Mouse (Mus musculus) mature B cell (primary cell): Measurements from ENCODE around the gene Slc7a15.
"Not testable (repeated sequence)": the region's sequence is repeated elsewhere in the genome, so short reads cannot be mapped to it uniquely, and the experiment has no call there.

ENCODE experiments used
- in situ Hi-C: fragments of 300-500 bp; cut with MboI; formaldehyde crosslinking; loops from 2 replicates; pipeline ENCODE4 v1.14.3; 2019

Slc7a15 gene

DNA sequence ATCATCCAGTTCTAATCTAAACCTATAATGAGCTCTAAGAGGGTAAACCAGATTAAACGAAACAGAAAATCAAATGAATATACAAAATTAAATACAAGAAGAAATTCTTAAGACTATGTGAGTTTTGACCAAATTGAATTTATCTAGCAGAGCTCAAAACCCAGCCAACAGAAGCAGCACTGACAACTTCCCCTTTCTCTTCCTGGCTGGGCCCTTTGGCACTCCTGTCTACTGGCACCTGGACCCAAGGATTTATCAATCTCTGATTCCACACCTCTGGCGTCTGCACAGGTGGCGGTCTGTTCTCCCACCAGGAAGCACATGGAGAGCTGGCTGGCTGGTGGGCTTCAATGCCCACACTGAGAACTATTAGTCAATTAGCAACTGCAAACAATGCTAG is 39.0 kb downstream of the Slc7a15 start:
- in situ Hi-C loops = not testable (repeated sequence)

DNA sequence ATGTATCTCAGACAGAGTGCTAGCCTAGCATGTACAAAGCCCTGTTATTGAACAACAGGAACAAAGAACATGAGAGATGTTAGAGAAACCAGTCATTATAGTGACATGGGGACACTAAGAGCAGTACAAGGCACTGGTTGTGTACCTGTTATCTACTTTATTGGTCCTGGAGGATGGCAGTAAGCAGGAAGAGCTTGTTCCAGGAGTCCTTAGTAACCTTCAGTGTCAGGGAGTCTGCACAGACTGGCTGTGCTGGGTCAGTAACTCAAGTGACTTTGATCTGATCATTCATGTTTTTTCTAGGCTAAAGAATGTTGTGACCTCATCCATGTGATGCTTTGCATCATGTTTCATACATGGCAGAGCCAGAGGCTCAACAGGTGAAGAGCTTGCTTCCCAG is 42.7 kb downstream of the Slc7a15 start:
- in situ Hi-C loops = no loop called here

DNA sequence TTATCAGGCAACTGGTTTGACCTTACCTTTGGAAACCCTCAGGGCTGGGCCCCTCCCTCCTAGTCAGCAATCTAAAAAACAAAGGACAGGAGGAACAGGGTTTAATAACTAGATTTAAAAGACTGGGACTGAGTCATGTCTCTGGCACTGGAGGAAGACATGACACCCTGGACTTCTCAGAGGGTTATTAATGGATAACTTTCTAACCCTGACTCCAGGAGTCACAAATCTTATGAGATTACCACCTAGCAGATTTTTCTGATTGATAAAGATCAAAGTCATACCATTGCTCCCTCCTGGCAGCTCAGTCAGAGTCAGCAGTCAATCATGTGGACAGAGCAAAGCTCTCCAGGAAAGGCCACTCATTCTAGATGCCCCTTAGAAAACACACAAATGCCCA is 43.4 kb downstream of the Slc7a15 start:
- in situ Hi-C loops = no loop called here

DNA sequence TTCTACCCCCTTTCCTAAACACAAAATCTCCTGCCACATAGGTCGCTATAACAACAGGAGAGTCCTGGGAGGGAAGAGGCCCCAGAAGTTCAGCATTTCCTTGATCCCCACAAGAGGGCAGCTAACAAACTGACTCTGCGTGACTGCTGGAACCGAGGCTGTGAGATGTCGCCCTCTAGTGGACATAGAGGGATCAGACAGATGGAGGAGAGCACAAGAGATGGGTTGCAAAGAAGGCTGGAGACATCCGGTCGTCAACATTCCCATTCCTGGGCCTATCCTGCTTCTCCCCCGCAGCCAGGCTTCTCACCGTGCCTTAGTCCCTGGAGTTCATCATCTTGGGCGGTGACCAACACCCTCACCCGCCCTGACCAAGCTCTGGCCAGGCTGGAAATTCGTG is 51.5 kb downstream of the Slc7a15 start:
- in situ Hi-C loops = no loop called here

DNA sequence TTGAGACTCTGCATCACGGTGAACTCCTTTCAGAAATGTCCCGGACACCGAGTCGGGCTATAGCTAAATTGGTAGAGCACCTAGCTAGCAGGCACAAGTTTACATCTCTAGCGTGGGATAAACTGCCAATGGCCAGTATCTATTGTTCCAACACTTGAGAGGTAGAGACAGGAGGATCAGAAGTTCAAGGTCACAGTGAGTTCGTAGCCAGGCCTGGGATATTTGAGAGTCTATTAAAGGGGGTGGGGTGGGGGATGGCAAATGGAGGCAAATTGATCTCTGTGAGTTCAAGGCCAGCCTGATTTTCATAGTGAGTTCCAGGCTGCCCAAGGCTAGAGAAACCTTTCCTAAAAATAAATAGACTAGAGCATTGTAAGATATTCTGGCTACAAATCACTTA is 52.1 kb downstream of the Slc7a15 start:
- in situ Hi-C loops = no loop called here

DNA sequence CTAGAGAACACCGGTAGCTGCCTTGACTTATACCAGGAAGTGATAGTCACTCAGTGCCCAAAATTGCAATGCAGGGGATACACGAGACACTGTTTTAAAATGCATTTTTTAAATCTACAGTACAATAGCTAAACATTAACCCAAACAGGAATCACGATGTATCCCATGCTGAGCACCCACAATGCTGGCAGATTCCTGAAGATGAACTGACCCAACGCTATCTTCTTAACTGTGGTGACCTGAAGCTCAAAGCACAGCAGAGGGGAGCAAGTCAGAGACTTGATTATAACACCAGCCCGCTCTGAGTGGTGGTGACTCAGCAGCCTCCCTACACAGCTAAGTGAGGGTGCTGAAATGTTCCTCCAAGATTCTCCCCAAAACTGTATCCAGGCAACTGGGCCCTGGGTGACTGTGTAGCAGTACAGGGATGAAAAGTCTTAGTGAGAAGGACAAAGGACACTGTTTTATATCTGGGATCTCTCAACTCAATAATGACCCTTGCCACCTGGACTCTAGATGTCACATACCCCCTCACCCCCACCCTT is 53.7 kb downstream of the Slc7a15 start:
- in situ Hi-C loops = no loop called here

DNA sequence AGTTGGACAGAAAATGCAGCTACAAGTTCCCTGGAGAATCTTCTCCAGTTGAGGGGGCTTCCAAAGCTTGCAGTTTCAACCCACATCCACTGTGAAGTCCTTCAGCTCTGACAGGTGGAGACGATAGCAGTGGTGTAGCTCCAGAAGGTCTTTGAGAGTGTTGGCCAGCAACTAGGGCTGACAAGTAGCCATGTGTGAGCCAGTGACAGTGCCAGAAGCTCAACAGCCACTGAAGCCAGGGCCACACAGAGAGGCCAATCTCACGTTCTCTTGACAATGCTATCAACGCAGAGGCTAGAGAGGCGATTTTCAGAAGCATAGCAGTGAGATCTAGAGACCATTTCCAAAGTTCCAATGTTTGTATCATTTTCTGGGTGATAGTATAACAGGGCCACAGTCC is 56.5 kb downstream of the Slc7a15 start:
- in situ Hi-C loops = no loop called here

DNA sequence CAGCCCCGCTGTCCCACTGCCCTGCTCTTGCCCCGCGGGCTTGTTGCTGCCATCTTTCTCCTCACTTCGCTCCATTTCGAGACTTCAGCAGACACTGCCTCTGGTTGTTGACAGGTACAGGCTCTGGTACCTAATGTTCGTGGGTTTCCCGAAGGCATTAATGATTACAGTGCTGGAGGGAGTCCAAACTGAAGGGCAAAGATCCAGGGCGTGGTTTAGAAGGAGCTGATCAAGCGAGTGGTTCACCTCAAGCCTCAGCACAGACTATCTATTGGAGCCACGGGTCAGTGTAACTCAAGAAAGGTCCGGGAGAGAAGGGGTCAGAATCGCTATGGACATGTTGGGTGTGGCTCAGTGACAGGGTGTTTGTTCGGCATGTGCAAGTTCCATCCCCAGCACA is 59.4 kb downstream of the Slc7a15 start:
- in situ Hi-C loops = no loop called here

GRCm38 (mm10) chr12:8537291-8537690 is 61.6 kb downstream of the Slc7a15 start:
- in situ Hi-C loops = no loop called here

GRCm38 (mm10) chr12:8536221-8536965 is 62.5 kb downstream of the Slc7a15 start:
- in situ Hi-C loops = no loop called here

DNA sequence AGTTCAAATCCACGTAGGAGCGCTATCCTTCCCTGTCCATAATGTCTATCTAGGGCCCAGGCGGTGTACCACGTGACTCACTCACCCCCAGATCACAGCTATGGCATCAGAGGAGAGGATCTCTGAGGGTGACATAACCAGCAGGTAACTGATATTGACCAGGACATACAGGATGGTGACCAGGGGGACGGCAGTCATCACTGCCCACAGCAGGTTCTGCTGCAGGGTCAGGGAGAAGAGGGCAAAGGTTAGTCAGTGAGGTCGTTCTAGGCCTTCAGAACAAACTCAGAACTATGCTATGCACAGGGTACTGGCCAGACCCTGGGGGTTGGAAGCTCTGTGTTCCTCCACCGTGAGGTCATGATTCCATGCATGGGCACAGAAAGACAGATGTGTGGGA is 63.3 kb downstream of the Slc7a15 start:
- in situ Hi-C loops = no loop called here

- in situ Hi-C loops = no loop called here
Measured at GRCm38 (mm10) chr12:8534915-8535314, 64.0 kb downstream of the Slc7a15 start.

DNA sequence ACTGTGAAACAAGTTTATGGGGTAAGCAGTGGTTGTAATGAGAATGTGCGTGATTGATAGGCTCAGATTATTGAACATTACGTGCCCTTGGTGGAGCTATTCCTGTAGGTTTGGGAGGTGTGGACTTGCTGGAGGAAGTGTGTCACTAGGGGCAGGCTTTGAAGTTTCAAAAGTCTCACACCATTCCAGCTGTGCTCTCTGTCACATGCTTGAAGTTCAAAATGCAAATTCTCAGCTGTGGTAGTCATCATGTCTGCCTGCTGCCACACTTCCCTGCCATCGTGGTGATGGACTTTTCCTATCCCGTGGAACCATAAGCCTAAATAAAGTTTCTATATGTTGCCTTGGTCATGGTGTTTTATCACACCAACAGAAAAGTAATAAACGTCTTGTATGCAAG is 71.1 kb downstream of the Slc7a15 start:
- in situ Hi-C loops = no loop called here

DNA sequence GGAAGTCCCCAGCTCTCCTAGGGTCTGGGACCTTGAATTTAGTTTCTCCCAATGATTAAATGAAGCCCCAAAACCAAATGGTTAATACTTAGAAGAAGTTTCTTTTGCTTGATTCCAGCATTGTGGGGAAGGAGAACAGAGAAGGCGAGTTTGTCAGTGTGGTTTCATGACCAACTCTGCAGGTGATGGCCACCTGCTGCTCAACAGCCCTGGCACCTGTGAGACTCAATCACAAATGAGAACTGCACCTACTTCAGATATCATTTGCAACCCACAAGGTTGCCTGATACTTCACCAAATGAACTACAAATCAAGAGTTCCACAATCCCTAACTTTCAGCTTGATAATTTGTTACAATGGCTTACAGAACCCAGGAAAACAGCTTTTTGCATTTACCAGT is 71.7 kb downstream of the Slc7a15 start:
- in situ Hi-C loops = no loop called here

- in situ Hi-C loops = no loop called here
Measured at GRCm38 (mm10) chr12:8524062-8524461, 74.8 kb downstream of the Slc7a15 start.

DNA sequence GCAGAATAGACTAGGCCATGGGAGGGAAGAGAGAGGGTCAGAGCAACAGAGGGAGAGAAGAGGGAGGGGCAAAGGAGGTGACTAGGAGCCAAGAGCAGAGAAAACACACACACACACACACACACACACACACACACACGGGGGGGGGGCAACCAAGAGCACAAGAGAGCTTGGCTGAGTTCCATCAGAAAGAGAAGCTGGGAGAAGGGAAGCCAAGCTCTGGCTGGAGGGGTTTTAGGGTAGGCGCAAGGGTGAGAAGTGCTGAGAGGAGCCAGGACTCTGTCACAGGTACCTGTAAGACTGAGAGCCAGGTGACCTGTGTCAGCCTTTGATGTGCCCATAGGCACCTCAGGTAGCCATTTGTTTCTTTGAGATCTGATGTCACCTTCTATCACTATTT is 76.2 kb downstream of the Slc7a15 start:
- in situ Hi-C loops = no loop called here

DNA sequence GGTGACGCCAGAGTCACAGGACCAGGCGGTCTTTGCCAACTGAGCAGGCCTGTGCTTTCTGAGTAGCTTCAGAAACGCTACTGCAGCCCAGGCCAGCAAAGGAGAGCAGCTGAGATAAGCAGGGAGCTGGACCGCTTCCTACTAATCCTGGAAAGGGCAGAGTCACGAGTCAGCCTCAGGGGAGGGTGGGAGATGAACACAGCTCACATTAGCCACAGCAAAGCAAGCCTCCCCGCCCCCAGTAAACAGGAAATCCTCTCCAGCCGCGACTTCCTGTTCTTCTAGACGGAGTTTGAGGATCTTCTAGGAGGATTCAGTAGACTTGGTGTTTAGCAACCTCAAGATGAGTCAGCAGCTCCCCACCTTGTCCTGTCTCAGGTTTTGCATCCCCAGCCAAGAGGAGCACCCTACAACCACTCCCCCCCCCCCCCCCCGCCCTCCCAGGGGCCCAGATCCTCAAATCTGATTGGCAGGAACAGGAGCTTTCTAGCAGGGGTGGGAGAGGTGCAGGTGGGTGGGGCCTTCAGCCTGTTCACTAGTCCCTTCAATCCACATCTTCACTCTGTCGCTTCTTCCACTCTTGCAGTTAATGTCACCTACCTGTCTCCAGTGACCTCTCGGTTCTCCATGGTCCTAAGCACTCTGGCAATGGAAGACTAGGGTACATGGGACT is 77.4 kb downstream of the Slc7a15 start:
- in situ Hi-C loops = no loop called here

DNA sequence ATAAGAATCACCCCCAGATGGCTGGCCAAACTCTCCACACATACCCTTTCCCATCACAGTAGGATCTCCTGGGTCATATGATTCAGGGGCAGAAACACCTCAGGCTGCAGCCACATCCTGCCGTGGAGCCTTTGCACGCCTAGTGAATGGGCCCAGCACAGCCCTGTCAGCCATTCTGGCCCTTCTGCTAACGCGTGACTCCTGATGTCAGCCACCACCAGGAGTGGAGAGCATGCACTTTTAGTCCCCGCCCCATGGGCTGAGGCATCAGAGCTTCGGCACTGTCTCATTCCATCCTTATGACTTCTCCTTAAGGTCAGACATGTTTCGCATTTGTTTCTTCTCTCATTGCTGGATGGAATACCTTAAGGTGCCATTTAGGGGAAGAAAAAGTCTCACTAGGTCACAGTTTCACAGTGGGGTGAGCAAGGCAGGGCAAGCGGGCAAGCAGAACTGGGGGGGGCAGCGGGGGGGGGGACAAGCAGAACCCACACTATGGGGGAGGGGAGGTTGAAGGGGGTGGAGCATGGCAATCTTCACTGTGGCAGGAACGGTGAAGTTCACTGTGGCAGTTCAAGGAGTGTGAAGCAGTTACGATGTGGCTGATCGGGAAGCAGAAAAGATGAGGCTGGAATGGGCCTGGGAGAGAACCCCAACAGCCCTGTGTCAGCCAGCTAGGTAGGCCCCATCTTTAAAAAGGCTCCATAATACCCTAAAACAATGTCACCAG is 79.3 kb downstream of the Slc7a15 start:
- in situ Hi-C loops = no loop called here

GRCm38 (mm10) chr12:8511037-8511882 is 87.6 kb downstream of the Slc7a15 start:
- in situ Hi-C loops = loop anchor here (5.0 kb wide), 1 partner anchor 189 kb away; no protein-coding TSS in a partner anchor

DNA sequence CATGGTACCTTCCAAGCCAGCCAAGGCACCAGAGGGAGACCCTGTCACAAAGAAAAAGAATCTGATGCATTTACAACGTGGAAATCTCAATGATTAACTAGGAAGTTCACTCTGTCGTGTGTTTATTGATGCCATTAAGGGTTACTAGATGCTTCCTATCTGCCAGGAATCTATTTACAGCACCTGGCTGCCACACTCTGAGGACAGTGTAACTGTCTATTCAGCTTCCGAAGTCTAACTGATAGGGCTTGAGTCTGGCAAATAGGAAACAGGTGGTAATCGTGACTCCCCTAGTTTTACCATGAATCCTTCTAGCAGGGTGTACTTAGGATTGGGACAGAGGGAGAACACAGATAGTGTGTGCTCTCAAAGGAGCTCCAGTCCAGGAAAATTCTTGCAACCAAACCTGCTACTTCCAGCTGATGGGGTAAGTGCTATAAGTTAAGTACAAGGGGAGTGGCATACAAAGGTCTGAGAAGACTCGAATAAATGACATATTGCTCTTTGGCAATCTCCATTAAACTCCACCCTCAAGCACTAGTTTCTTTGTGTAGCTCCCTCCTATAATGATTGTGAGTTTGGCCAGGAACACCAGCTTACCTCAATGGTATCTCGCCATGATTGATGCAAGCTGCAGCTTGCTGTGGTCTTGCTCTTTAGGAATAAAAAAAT is 88.4 kb downstream of the Slc7a15 start:
- in situ Hi-C loops = loop anchor here (5.0 kb wide), 1 partner anchor 188 kb away; no protein-coding TSS in a partner anchor

DNA sequence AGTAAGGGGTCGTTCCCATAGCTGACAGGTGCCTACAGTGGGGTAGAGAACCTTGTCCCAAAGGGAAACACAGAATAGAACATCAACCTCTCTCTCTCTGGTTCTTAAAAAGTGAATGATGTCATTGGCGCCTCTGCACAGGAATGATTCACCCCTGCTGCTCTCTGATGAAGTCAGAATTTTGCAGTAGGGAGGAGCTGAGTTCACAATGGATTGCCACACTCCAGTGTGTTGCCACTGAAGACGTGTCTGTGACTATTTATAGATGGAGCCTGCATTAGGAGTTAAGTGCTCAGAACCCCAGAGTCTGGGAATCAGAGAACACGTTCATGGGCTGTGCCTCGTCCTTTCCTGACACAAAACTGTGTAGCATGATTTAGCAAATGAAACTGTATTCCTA is 89.2 kb downstream of the Slc7a15 start:
- in situ Hi-C loops = loop anchor here (5.0 kb wide), 1 partner anchor 187 kb away; no protein-coding TSS in a partner anchor
